Mouse (Mus musculus) CH12.LX (cell line): ENCODE measurements around the gene Fam185a. TPM values are rescaled to one million over a fixed set of nuclear protein-coding genes. Genes with fewer than 3 reads are reported as not detected.

Experiments
- DNase-seq: peaks from one replicate; pipeline ENCODE4 v3.0.0-alpha.2; 2013; ENCODE audit errors: extremely low read depth
- H3K27ac ChIP-seq: 2 replicates; pipeline ENCODE4 v1.5.1; 2012; ENCODE audit warnings: low read depth, mild to moderate bottlenecking, control low read depth, moderate library complexity; ENCODE audit not compliant: insufficient read depth
- H3K27me3 ChIP-seq: replicated peaks from 2 replicates; pipeline ENCODE3; 2012; ENCODE audit warnings: inconsistent platforms
- H3K36me3 ChIP-seq, 2 experiments: replicated peaks in 1 of 2; 2 replicates each; pipeline versions ENCODE3 to v1.6.1; 2012; ENCODE audit warnings: inconsistent platforms in 1 of 2, low read length in 1 of 2, mild to moderate bottlenecking in 1 of 2, mixed read lengths in 1 of 2, moderate library complexity in 1 of 2; ENCODE audit not compliant: control insufficient read depth in 1 of 2, insufficient read depth in 1 of 2
- H3K4me1 ChIP-seq, 2 experiments: 2 replicates each; pipeline ENCODE4 v1.6.1; 2012; ENCODE audit warnings: inconsistent platforms in 1 of 2, moderate library complexity in 1 of 2; ENCODE audit not compliant: insufficient read depth in 2 of 2, control insufficient read depth in 1 of 2
- H3K4me2 ChIP-seq: 2 replicates; pipeline ENCODE4 v1.6.1; 2012; ENCODE audit warnings: low read depth, mild to moderate bottlenecking, control low read depth; ENCODE audit not compliant: poor library complexity, insufficient read depth, severe bottlenecking
- H3K4me3 ChIP-seq, 3 experiments: fragments of 150-350 bp in 1 of 3; sonication (generic) in 1 of 3; replicated peaks in 1 of 3; 2 replicates each; pipeline versions ENCODE3 to v1.5.1; 2011 to 2012; ENCODE audit warnings: low read depth in 2 of 3, low read length in 2 of 3, mild to moderate bottlenecking in 2 of 3, moderate library complexity in 2 of 3, control low read depth in 1 of 3, improper control_type of control experiment in 1 of 3, inconsistent platforms in 1 of 3, mixed read lengths in 1 of 3; ENCODE audit not compliant: poor library complexity in 1 of 3
- H3K79me2 ChIP-seq: replicated peaks from 2 replicates; pipeline ENCODE4 v1.6.1; 2012; ENCODE audit warnings: mild to moderate bottlenecking, moderate library complexity; ENCODE audit not compliant: control insufficient read depth, poor library complexity, insufficient read depth, severe bottlenecking; ENCODE audit errors: extremely low read depth
- H3K9ac ChIP-seq: 2 replicates; pipeline ENCODE4 v1.6.1; 2012; ENCODE audit warnings: low read depth, mild to moderate bottlenecking, control low read depth, moderate library complexity; ENCODE audit not compliant: insufficient read depth
- H3K9me3 ChIP-seq: replicated peaks from 2 replicates; pipeline ENCODE3; 2012; ENCODE audit warnings: low read length, inconsistent platforms, mixed read lengths
- CHD1 ChIP-seq: IDR thresholded peaks from 2 replicates; pipeline ENCODE4 v1.6.1; 2012; ENCODE audit warnings: low read depth, low read length, improper control_type of control experiment, inconsistent platforms
- CHD2 ChIP-seq: IDR thresholded peaks from 2 replicates; pipeline ENCODE4 v1.6.1; 2011; ENCODE audit warnings: low read length, improper control_type of control experiment
- GABPA ChIP-seq: IDR thresholded peaks from 2 replicates; pipeline ENCODE4 v1.6.1; 2012; ENCODE audit warnings: low read depth, low read length, improper control_type of control experiment, inconsistent platforms; ENCODE audit not compliant: insufficient replicate concordance
- JUN ChIP-seq: IDR thresholded peaks from 2 replicates; pipeline ENCODE4 v1.6.1; 2011; ENCODE audit warnings: low read depth, mild to moderate bottlenecking, low read length, improper control_type of control experiment, moderate library complexity; ENCODE audit not compliant: insufficient read depth
- MAFK ChIP-seq: IDR thresholded peaks from 2 replicates; pipeline ENCODE4 v1.6.1; 2011; ENCODE audit warnings: low read length, improper control_type of control experiment; ENCODE audit not compliant: insufficient replicate concordance
- MYC ChIP-seq: IDR thresholded peaks from 2 replicates; pipeline ENCODE4 v1.6.1; 2011; ENCODE audit warnings: low read depth, mild to moderate bottlenecking, improper control_type of control experiment, low read length
- PAX5 ChIP-seq: IDR thresholded peaks from 2 replicates; pipeline ENCODE4 v1.6.1; 2012; ENCODE audit warnings: low read length, inconsistent platforms, mixed read lengths
- POLR2AphosphoS2 ChIP-seq: IDR thresholded peaks from 2 replicates; pipeline ENCODE4 v1.6.1; 2011; ENCODE audit warnings: low read depth, low read length, improper control_type of control experiment
- RCOR1 ChIP-seq: conservative IDR thresholded peaks from 2 replicates; pipeline ENCODE4 v1.6.1; 2012; ENCODE audit warnings: low read depth, mild to moderate bottlenecking, inconsistent platforms, low read length, improper control_type of control experiment
- dilution Hi-C: fragments of 300-500 bp; cut with MboI; formaldehyde crosslinking; loops from 2 replicates; pipeline ENCODE4 v1.14.3; 2020; ENCODE audit warnings: low sequenced_read_pairs; ENCODE audit not compliant: extremely low pct_unique_long_range_greater_than_20kb, extremely low pct_ligation_motif_present
- in situ Hi-C: fragments of 300-500 bp; cut with MboI; formaldehyde crosslinking; loops from 3 replicates; pipeline ENCODE4 v1.14.3; 2019; ENCODE audit warnings: low sequenced_read_pairs, low pct_ligation_motif_present, low pct_unique_long_range_greater_than_20kb, mixed read lengths
- polyA plus RNA-seq: library from polyadenylated mRNA; unstranded; fragments of >175 nt; gene quantifications from 2 replicates; pipeline ENCODE4 v1.2.1, GENCODE M21; 2012; ENCODE audit warnings: low read depth; ENCODE audit not compliant: insufficient read length
- total RNA-seq, 2 experiments: library from RNA; depleted of rRNA; stranded (reverse); fragments of 300-350 nt in 1 of 2; fragments of >200 nt in 1 of 2; gene quantifications; 2 replicates each; pipeline ENCODE4 v1.2.3; 2012 to 2014

The Fam185a gene
- total and polyA plus RNA-seq, 3 experiments = 13.4 to 30.6 (median 16.1) TPM

GRCm38 (mm10) chr5:21482446-21483222 lies 57.9 kb downstream of the Fam185a start:
- H3K4me2 ChIP-seq = no peak overlapping the region
- dilution Hi-C loops = no loop called here
- no peaks in the 10 kb centered on the region for H3K9me3 ChIP-seq
- no peak for DNase-seq
- H3K9ac ChIP-seq = no peak overlapping the region
- H3K4me3 ChIP-seq = no peak overlapping the region
- TF ChIP-seq MAFK = 0 out of 2 replicates have a peak, but pooled peaks have one; percentile 31
- no peak for TF ChIP-seq CHD1
- H3K79me2 ChIP-seq = no peaks in the 10 kb centered on the region
- H3K27me3 ChIP-seq = no peaks in the 10 kb centered on the region
- no peak overlapping the region for H3K27ac ChIP-seq
- H3K4me1 ChIP-seq = peaks cover 0 to 8% of the 10 kb centered on the region in 2 experiments; a peak in 1 of 4 replicates
- peaks cover 10 to 47% of the 10 kb centered on the region in 2 experiments for H3K36me3 ChIP-seq
- in situ Hi-C loops = no loop called here

- Histone ChIP-seq H3K9me3 (no peaks in the 10 kb centered on the region), H3K36me3 (peaks cover 10 to 44% of the 10 kb centered on the region in 2 experiments), H3K4me3 (no peak overlapping the region), H3K27me3 (no peaks in the 10 kb centered on the region), H3K4me2 (no peak overlapping the region), H3K4me1 (peaks cover 0 to 8% of the 10 kb centered on the region in 2 experiments; a peak in 1 of 4 replicates), H3K27ac (no peak overlapping the region), H3K79me2 (no peaks in the 10 kb centered on the region), H3K9ac (no peak overlapping the region)
- TF ChIP-seq MYC (no peak), GABPA (no peak), CHD2 (no peak), PAX5 (no peak)
- in situ Hi-C loops (no loop called here), dilution Hi-C loops (no loop called here)
- no peak for DNase-seq
Measured at GRCm38 (mm10) chr5:21483275-21483674, 58.5 kb downstream of the Fam185a start.

- Histone ChIP-seq H3K4me2 (no peak overlapping the region), H3K4me1 (no peaks in the 10 kb centered on the region; a peak in 1 of 4 replicates), H3K36me3 (peaks cover 6 to 24% of the 10 kb centered on the region in 2 experiments), H3K9ac (no peak overlapping the region), H3K4me3 (no peak overlapping the region)
- no peak for TF ChIP-seq JUN
- TF ChIP-seq POLR2AphosphoS2 = no peak
- no peak for TF ChIP-seq RCOR1
- TF ChIP-seq, all 38 proteins: peak for 0
- Histone ChIP-seq H3K27ac (no peak overlapping the region), H3K9me3 (no peaks in the 10 kb centered on the region), H3K27me3 (no peaks in the 10 kb centered on the region), H3K79me2 (no peaks in the 10 kb centered on the region)
- in situ Hi-C loops (no loop called here), dilution Hi-C loops (no loop called here)
- DNase-seq = no peak
Measured at GRCm38 (mm10) chr5:21485197-21485829, 60.6 kb downstream of the Fam185a start.
